Mouse (Mus musculus) kidney, postnatal 0 days (tissue): ENCODE measurements around the gene Hist1h4a. TPM values are rescaled to one million over a fixed set of nuclear protein-coding genes. Genes with fewer than 3 reads are reported as not detected.
"Not testable (repeated sequence)": the region's sequence is repeated elsewhere in the genome, so short reads cannot be mapped to it uniquely, and the experiment has no call there.

ENCODE experiments used
- ATAC-seq: fragments of 200-750 bp; cut with Nextera tagmentation; replicated peaks from 2 replicates; pipeline ENCODE4 v1.8.0; 2017; ENCODE audit warnings: low read depth, moderate number of reproducible peaks, moderate TSS enrichment, moderate library complexity; ENCODE audit not compliant: low FRiP score
- DNase-seq: peaks from one replicate; pipeline ENCODE4 v3.0.0-alpha.2; 2016; ENCODE audit warnings: low spot score
- H3K27ac ChIP-seq: fragments of 300-500 bp; sonication (generic); 2 replicates; pipeline ENCODE4 v1.5.1; 2014; ENCODE audit warnings: mild to moderate bottlenecking
- H3K27me3 ChIP-seq: fragments of 300-500 bp; sonication (generic); 2 replicates; pipeline ENCODE4 v1.6.1; 2014; ENCODE audit warnings: low read length, mixed read lengths; ENCODE audit not compliant: insufficient read depth
- H3K36me3 ChIP-seq: fragments of 300-500 bp; sonication (generic); 2 replicates; pipeline ENCODE4 v1.6.1; 2014; ENCODE audit warnings: low read length, mixed read lengths; ENCODE audit not compliant: insufficient read depth
- H3K4me1 ChIP-seq: fragments of 300-500 bp; sonication (generic); replicated peaks from 2 replicates; pipeline ENCODE4 v1.6.1; 2014; ENCODE audit warnings: antibody characterized with exemption, low read length, mixed read lengths; ENCODE audit not compliant: insufficient read depth
- H3K4me2 ChIP-seq: fragments of 300-500 bp; sonication (generic); 2 replicates; pipeline ENCODE4 v1.6.1; 2014; ENCODE audit warnings: mild to moderate bottlenecking, low read length, moderate library complexity, mixed read lengths
- H3K4me3 ChIP-seq: fragments of 300-500 bp; sonication (generic); replicated peaks from 2 replicates; pipeline ENCODE4 v1.5.1; 2014; ENCODE audit warnings: low read depth, low read length
- H3K9ac ChIP-seq: fragments of 300-500 bp; sonication (generic); 2 replicates; pipeline ENCODE4 v1.6.1; 2014; ENCODE audit warnings: low read depth, low read length
- H3K9me3 ChIP-seq: fragments of 300-500 bp; sonication (generic); replicated peaks from 2 replicates; pipeline ENCODE4 v1.6.1; 2016; ENCODE audit warnings: low read length, inconsistent platforms, mixed read lengths
- CTCF ChIP-seq: IDR thresholded peaks from 2 replicates; pipeline ENCODE4 v1.5.1; 2016; ENCODE audit warnings: antibody characterized with exemption, low read depth, mild to moderate bottlenecking, moderate library complexity
- WGBS: fragments of 180-500 bp; shearing (Covaris S2); extraction: QIAGEN DNeasy Blood & Tissue Kit; methylation state at CpG from one replicate; pipeline ENCODE4 v1.1.7; 2014; 5-methylcytosine and 5-hydroxymethylcytosine counted together
- polyA plus RNA-seq: library from polyadenylated mRNA; unstranded; fragments of >200 nt; fragmentation: Nextera tagmentation; extraction: Ambion mirVana; gene quantifications from 2 replicates; pipeline ENCODE4 v1.2.1, GENCODE M21; 2015

Hist1h4a gene
- polyA plus RNA-seq, 1 experiment from 2014 or later, result not detected

- no peak for DNase-seq
- no peak for ATAC-seq
These were observed 3.5 kb upstream of the Hist1h4a start for GRCm38 (mm10) chr13:23764324-23765171.

GRCm38 (mm10) chr13:23763586-23764323, 2.7 kb upstream of the Hist1h4a start, which contains the start of gene Hist1h1a:
Gene Hist1h1a, plus strand, starts transcription at chr13:23763666.
- Histone ChIP-seq H3K36me3 (no peaks in the 10 kb centered on the region), H3K4me3 (peak within 1 kb of the TSS; percentile 42), H3K9ac (peak within 1 kb of the TSS; percentile 57), H3K4me1 (peaks cover 17% of the 10 kb centered on the region), H3K4me2 (peak within 1 kb of the TSS; percentile 76), H3K27me3 (no peaks in the 10 kb centered on the region), H3K9me3 (no peaks in the 10 kb centered on the region), H3K27ac (peak within 1 kb of the TSS; percentile 89)
- peak; percentile 70 for ATAC-seq
- WGBS, result 3% methylated on average over 34 of the region's 34 CpGs
- TF ChIP-seq CTCF, result no peak
- peak; percentile 99 for DNase-seq

More at GRCm38 (mm10) chr13:23764324-23765171, 3.5 kb upstream of the Hist1h4a start:
- H3K4me3 ChIP-seq, result peak overlapping the region; percentile 42
- H3K4me2 ChIP-seq, result peak overlapping the region; percentile 76
- no peaks in the 10 kb centered on the region for H3K9me3 ChIP-seq
- H3K36me3 ChIP-seq, result no peaks in the 10 kb centered on the region
- peak overlapping the region; percentile 57 for H3K9ac ChIP-seq
- no peaks in the 10 kb centered on the region for H3K27me3 ChIP-seq
- H3K4me1 ChIP-seq, result peaks cover 17% of the 10 kb centered on the region
- WGBS, result 36% methylated on average over 12 of the region's 12 CpGs
- no peak for TF ChIP-seq CTCF
- H3K27ac ChIP-seq, result peak overlapping the region; percentile 89

DNA sequence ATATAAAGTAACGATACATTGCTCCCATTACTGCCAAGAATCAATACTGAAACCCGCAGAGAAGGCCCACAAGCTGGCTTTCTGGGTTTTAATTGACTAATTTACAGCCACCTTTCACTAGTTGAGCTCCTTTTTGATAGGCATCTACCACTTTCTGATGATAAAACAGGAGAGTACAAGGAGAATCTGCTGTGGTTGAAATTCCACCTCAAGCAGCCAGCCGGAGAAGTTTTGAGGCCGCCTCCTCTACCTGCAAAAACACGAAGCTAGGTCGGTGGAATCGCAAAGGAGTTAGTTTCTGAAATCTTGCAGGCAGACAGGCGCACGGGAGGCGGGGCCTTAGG, 2.2 kb upstream of the Hist1h4a start:
- H3K4me3 ChIP-seq, result peak overlapping the region; percentile 42
- H3K9ac ChIP-seq, result peak overlapping the region; percentile 53
- TF ChIP-seq CTCF, result no peak; the same call in 1 of the 2 replicates
- WGBS, result 2% methylated on average over 10 of the region's 10 CpGs
- ATAC-seq (no peak), DNase-seq (no peak)
- H3K36me3 ChIP-seq, result no peaks in the 10 kb centered on the region
- no peaks in the 10 kb centered on the region for H3K9me3 ChIP-seq
- H3K4me2 ChIP-seq, result peak overlapping the region; percentile 76
- H3K27me3 ChIP-seq, result no peaks in the 10 kb centered on the region
- H3K27ac ChIP-seq, result peak overlapping the region; percentile 89
- peaks cover 17% of the 10 kb centered on the region for H3K4me1 ChIP-seq

GRCm38 (mm10) chr13:23761871-23762821, 1.1 kb upstream of the Hist1h4a start, which contains the start of gene Hist1h3a:
Gene Hist1h3a, minus strand, starts transcription at chr13:23762386.
- H3K4me1 ChIP-seq, result peaks cover 17% of the 10 kb centered on the region
- not testable (repeated sequence) for H3K9me3 ChIP-seq, H3K27me3 ChIP-seq, H3K36me3 ChIP-seq
- peak within 1 kb of the TSS; percentile 42 for H3K4me3 ChIP-seq
- H3K9ac ChIP-seq, result peak within 1 kb of the TSS; percentile 62
- H3K27ac ChIP-seq, result peak within 1 kb of the TSS; percentile 89
- peak; percentile 98 for DNase-seq
- H3K4me2 ChIP-seq, result peak within 1 kb of the TSS; percentile 76
- WGBS, result under 1% methylated on average over 21 of the region's 52 CpGs
- peak; percentile 62 for ATAC-seq

- Histone ChIP-seq H3K9me3 (no peaks in the 10 kb centered on the region), H3K4me2 (peak overlapping the region; percentile 76), H3K9ac (peak overlapping the region; percentile 59), H3K36me3 (no peaks in the 10 kb centered on the region), H3K27me3 (no peaks in the 10 kb centered on the region), H3K4me1 (peaks cover 17% of the 10 kb centered on the region), H3K4me3 (peak overlapping the region; percentile 42), H3K27ac (peak overlapping the region; percentile 89)
- DNase-seq (peak; percentile 82), ATAC-seq (0 out of 2 replicates have a peak, but pooled peaks have one; percentile 0)
- WGBS, result 2% methylated on average over 19 of the region's 27 CpGs
- TF ChIP-seq CTCF, result peak; percentile 20; the same call in 1 of the 2 replicates
These were observed 624 bp downstream of the Hist1h4a start for GRCm38 (mm10) chr13:23760240-23760971.
